Mouse (Mus musculus) adrenal gland, postnatal 25 days (tissue): ENCODE measurements around the gene Usp44. TPM values are rescaled to one million over a fixed set of nuclear protein-coding genes. Genes with fewer than 3 reads are reported as not detected.
A peak's percentile ranks its signal among the peaks of the same experiment; 100 is the strongest.
"Not testable (repeated sequence)": the region's sequence is repeated elsewhere in the genome, so short reads cannot be mapped to it uniquely, and the experiment has no call there.

ENCODE experiments used
- DNase-seq: peaks from one replicate; pipeline ENCODE4 v3.0.0; 2021; ENCODE audit warnings: mixed read lengths
- long read RNA-seq: library from polyadenylated mRNA; stranded (forward); transcript quantifications from one replicate; pipeline ENCODE4 v2.0.0, GENCODE M21; 2021
- total RNA-seq: library from RNA; stranded (reverse); gene quantifications from 2 replicates; pipeline ENCODE4 v1.2.3, GENCODE M21; 2021

Gene Usp44
- total RNA-seq, result not detected in 2 replicates
- long read RNA-seq, result 0 reads

GRCm38 (mm10) chr10:93830931-93831729, at the start of gene Usp44:
Usp44 (plus strand) TSS chr10:93831555.
- DNase-seq, result no peak

- DNase-seq, result peak; percentile 31
These were observed 47.9 kb upstream of the Usp44 start for GRCm38 (mm10) chr10:93783216-93784013.

GRCm38 (mm10) chr10:93799711-93800362, 31.5 kb upstream of the Usp44 start:
- DNase-seq, result no peak

- DNase-seq, result no peak
These were observed 31.0 kb upstream of the Usp44 start for GRCm38 (mm10) chr10:93800363-93800722.

GRCm38 (mm10) chr10:93800895-93801294, 30.5 kb upstream of the Usp44 start:
- DNase-seq, result no peak

GRCm38 (mm10) chr10:93803199-93803598, 28.2 kb upstream of the Usp44 start:
- DNase-seq, result peak; percentile 57

GRCm38 (mm10) chr10:93809438-93809837, 21.9 kb upstream of the Usp44 start:
- not testable (repeated sequence) for DNase-seq

- no peak for DNase-seq
These were observed 20.7 kb upstream of the Usp44 start for GRCm38 (mm10) chr10:93810590-93811185.

- no peak for DNase-seq
These were observed 19.3 kb upstream of the Usp44 start for GRCm38 (mm10) chr10:93812098-93812497.

GRCm38 (mm10) chr10:93812774-93813415, 18.5 kb upstream of the Usp44 start:
- DNase-seq, result peak; percentile 81

GRCm38 (mm10) chr10:93813755-93814154, 17.6 kb upstream of the Usp44 start:
- DNase-seq, result no peak

- DNase-seq, result peak; percentile 28
These were observed 12.7 kb upstream of the Usp44 start for GRCm38 (mm10) chr10:93818661-93819060.

GRCm38 (mm10) chr10:93829898-93830831, 1.2 kb upstream of the Usp44 start:
- DNase-seq, result no peak

GRCm38 (mm10) chr10:93831730-93832574, 597 bp downstream of the Usp44 start:
- no peak for DNase-seq

- no peak for DNase-seq
These were observed 1.5 kb downstream of the Usp44 start for GRCm38 (mm10) chr10:93832811-93833210.

- DNase-seq, result no peak
These were observed 2.0 kb downstream of the Usp44 start for GRCm38 (mm10) chr10:93833370-93833698.

GRCm38 (mm10) chr10:93833699-93834393, 2.5 kb downstream of the Usp44 start:
- peak; percentile 83 for DNase-seq

- DNase-seq, result no peak
These were observed 3.0 kb downstream of the Usp44 start for GRCm38 (mm10) chr10:93834394-93834745.

GRCm38 (mm10) chr10:93835115-93835514, 3.8 kb downstream of the Usp44 start:
- not testable (repeated sequence) for DNase-seq
